Mouse (Mus musculus): ENCODE measurements around the gene Clic3.

Gene Clic3

GRCm38 (mm10) chr2:25442682-25443081, 14.0 kb upstream of the Clic3 start:
- no peak for DNase-seq (ENCODE audit: low read depth, low spot score)

DNA sequence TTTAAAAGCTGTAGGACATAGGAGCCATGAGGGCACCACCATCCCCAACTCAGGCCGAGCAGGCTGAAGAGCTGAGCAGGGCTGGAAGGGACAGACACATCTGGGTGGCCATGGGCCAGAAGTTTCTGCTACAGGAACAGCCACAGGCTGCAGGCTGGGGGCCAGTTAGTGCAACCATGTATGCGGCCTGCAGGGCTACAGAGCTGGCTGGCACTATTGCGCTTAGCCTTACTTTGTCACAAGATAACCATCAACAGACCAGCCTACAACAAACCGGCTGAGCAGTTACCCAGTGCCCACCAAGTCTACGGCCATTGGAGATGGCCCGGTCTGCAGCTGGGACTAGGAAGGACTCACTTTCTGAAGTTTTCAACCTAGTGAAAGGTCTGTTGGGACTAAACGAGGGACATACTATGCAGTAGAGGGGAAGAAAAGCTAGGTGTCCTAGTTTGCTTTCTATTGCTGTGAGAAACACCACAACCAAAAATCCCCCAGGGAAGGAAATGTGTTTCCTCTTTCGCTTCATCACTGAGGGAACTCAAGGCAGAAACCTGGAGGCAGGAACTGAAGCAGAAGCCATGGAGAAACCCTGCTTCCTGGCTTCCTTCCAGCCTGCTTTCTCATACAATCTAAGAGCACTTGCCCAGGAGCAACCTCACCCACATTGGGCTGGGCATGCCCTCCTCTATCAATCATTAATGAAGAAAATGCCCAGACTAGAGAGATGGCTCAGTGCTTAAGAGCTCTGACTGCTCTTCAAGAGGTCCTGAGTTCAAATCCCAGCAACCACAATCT, 5.6 kb upstream of the Clic3 start:
- no peak for DNase-seq (ENCODE audit: low read depth, low spot score)

- no peak for DNase-seq (ENCODE audit: low read depth, low spot score)
Observed at GRCm38 (mm10) chr2:25452951-25453350, 3.7 kb upstream of the Clic3 start.

- no peak for DNase-seq (ENCODE audit: low read depth, low spot score)
Observed at GRCm38 (mm10) chr2:25457022-25457896, 621 bp downstream of the Clic3 start.

GRCm38 (mm10) chr2:25458911-25459310, 2.3 kb downstream of the Clic3 start:
- peak; percentile 6 for DNase-seq (ENCODE audit: low read depth, low spot score)

GRCm38 (mm10) chr2:25460135-25460534, 3.5 kb downstream of the Clic3 start:
- DNase-seq (ENCODE audit: low read depth, low spot score) = no peak

DNA sequence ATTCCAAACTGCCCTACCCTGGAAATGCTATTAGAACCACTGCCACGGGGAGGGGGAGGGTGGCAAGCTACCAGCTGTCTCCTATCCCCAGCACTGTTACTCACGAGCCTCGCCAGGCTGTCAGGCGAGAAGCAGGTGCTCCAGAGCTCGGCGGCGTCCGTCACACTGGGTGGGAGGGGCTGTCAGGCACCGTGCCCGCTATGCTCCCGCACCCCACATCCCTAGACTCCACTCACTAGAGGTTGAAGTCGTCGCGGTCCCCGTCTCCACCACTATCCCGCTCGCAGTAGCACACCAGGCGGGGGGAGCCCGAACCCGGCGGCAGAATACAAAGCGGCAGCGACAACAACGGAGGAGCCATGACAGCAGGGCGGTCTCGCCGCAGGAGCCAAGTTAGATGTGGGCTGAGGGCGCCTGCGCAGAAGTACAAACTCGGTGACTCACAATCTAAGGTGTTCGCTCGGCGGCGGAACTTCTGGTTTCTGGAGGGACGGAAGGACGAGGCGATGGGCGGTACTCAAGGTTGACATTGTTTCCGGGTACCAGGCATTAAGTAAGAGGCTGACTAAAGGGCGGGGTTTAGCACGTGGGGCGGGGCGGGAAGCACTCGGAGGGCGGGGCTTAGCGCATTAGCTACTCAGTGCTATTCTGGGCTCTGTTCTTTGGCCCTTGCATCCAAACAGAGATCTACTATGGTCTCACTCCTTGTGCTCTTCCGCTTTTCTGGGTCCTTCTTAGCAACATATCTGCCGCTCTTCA, 4.1 kb downstream of the Clic3 start, which contains the start of gene Paxx:
Gene Paxx (minus strand): TSS at position 544 of the 759 bp plus-strand sequence.
- DNase-seq (ENCODE audit: low read depth, low spot score) = peak; percentile 98

DNA sequence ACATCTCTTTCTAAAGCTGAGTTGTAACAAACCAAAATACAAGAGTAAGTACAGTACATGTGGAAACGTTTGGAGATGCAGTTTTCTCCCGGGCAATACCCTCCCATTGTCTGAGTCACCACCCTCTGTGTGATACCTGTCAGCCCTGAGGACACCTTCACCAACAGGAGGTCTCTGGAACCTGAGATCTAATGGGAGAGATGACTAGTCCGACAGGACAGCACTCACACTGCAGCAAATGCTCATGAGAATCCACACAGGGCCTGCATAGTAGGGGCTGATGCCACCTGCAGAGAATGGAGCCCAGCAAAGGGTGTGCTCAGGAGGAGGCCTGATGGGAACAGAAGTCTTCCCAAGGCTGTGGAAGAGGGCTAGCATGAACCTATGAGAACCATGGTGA, 4.8 kb downstream of the Clic3 start:
- DNase-seq (ENCODE audit: low read depth, low spot score) = no peak

GRCm38 (mm10) chr2:25463630-25464029, 7.0 kb downstream of the Clic3 start:
- no peak for DNase-seq (ENCODE audit: low read depth, low spot score)

DNA sequence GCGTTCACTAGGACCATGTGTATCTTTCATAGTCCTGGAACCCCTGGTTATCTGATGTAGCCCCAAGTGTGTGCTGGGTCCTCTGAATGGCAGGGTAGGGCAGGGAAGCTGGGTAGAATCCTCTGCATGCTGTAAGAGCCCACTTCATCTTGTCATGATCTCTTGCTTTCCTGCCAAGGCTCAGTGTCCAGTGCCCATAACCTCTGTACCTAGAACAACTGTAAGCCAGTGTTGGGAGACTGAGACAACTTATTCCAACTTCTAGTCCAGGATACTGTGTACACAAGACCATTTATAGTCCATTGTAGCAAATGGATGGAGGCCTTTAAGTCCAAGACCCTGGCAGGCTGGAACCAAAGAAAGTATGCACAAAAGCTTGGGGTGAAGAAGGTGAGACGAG, 8.6 kb downstream of the Clic3 start:
- DNase-seq (ENCODE audit: low read depth, low spot score) = no peak

GRCm38 (mm10) chr2:25465816-25466635, 9.4 kb downstream of the Clic3 start:
- no peak for DNase-seq (ENCODE audit: low read depth, low spot score)

- no peak for DNase-seq (ENCODE audit: low read depth, low spot score)
Observed at GRCm38 (mm10) chr2:25467606-25468303, 11.1 kb downstream of the Clic3 start.

GRCm38 (mm10) chr2:25468962-25469915, 12.6 kb downstream of the Clic3 start:
- peak; percentile 69 for DNase-seq (ENCODE audit: low read depth, low spot score)

GRCm38 (mm10) chr2:25469969-25470368, 13.3 kb downstream of the Clic3 start, which contains the start of gene Ptgds:
Gene Ptgds, minus strand, starts transcription at chr2:25470046.
- no peak for DNase-seq (ENCODE audit: low read depth, low spot score)

GRCm38 (mm10) chr2:25472550-25472949, 15.9 kb downstream of the Clic3 start:
- no peak for DNase-seq (ENCODE audit: low read depth, low spot score)

DNA sequence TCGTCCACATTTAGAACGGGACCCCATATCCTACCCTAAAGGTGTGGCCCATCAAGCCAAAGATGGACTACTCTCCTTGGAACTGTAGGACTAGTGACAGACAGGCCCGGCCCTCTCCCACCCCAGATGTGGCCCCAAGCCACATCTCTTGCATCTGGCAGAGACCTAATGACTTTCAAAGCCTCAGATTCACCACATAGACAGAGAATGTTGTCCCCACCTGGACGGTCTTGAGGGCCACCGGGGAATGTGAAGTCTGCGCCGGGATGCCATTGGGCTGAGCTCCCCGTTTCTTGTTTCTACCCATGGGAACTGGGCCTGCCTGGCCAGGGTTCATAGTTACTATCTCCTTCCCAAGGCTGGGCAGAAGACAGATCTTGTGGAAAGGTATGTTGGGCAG, 20.9 kb downstream of the Clic3 start:
- DNase-seq (ENCODE audit: low read depth, low spot score) = no peak

DNA sequence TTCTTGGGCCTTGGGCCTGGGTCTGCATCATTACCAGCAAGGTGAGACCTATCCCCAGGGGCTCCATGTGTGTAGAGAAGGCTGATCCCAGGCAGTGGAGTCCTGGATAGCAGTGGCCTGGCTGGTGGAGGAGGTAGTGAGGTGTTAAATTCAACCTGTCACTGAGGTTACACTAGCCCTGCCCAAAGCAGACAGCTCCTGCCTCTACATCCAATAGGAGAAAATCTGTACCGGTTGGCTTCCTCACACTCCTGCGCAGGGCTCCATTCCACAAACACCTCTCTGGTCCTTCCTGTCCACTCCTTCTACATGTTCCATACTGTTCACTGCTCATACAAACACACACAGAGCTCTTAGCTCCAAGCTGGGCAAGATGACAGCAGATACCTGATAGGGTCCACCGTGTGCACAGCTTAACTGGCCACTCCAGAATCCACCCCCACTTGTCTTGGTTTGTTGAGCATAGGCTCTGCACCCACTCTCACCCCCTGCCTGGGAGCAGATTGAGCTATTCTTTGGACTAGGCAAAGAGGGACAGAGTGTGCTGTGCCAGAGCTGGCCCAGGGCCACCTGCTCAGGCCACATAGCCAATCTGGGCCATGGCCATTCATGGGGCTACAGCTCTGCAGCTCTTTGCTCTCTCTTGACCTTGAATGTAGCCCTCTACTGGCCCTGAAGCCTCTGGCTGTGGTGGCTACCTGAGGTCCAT, 21.5 kb downstream of the Clic3 start:
- no peak for DNase-seq (ENCODE audit: low read depth, low spot score)

DNA sequence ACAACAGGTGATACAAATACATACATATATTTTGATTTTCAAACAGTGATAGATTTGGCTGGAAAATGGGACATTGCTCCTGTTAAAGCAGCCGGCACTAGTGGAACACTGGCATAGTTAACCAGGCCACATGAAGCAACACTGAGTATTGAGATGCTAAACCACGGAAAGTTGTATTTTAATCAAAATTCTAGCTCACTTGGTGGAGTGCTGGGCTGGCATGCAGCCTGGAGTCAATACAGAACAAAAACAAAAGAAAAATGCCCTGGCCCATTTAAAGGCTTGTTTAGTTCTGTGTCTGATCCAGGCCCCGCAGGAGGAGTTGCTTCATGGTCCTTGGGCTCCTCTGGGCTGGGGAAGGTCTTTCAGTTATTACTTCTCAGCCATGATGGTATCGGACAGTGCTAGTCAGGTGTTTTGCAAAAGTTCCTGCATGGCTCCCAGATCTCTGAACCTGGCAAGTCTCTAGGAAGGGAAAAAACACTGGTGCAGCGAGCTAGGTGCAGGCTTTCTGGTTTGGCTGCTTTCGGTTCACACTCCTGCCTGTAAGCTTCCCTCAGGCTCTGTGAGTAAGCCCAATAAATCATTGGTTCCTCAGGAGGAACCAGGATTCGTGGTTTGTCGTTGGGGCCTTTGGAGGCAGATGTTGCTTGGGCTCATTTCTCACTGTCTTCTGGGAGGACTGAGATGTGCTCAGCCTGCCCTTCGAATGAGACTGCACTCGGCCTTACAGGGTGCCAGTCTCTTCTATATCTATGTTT, 23.1 kb downstream of the Clic3 start:
- DNase-seq (ENCODE audit: low read depth, low spot score) = no peak
